Mouse (Mus musculus) neural tube, embryonic 14.5 days (tissue): Measurements from ENCODE around the gene Stxbp3. TPM values are rescaled to one million over a fixed set of nuclear protein-coding genes. Genes with fewer than 3 reads are reported as not detected.
A peak's percentile ranks its signal among the peaks of the same experiment; 100 is the strongest.

Source experiments
- ATAC-seq: fragments of 200-750 bp; cut with Nextera tagmentation; 2 replicates; pipeline ENCODE4 v1.8.0; 2017; ENCODE audit warnings: low read depth, mild to moderate bottlenecking, moderate TSS enrichment, moderate library complexity
- H3K27ac ChIP-seq: fragments of 300-500 bp; sonication (generic); 2 replicates; pipeline ENCODE4 v1.5.1; 2014; ENCODE audit warnings: low read depth, mild to moderate bottlenecking, control low read depth, low read length, moderate library complexity, mixed read lengths
- H3K27me3 ChIP-seq: fragments of 300-500 bp; sonication (generic); 2 replicates; pipeline ENCODE4 v1.6.1; 2014; ENCODE audit warnings: low read length; ENCODE audit not compliant: control insufficient read depth, insufficient read depth
- H3K36me3 ChIP-seq: fragments of 300-500 bp; sonication (generic); 2 replicates; pipeline ENCODE4 v1.6.1; 2014; ENCODE audit warnings: low read length, mixed read lengths; ENCODE audit not compliant: control insufficient read depth, insufficient read depth
- H3K4me1 ChIP-seq: fragments of 300-500 bp; sonication (generic); 2 replicates; pipeline ENCODE4 v1.6.1; 2014; ENCODE audit warnings: low read length; ENCODE audit not compliant: control insufficient read depth, insufficient read depth
- H3K4me2 ChIP-seq: fragments of 300-500 bp; sonication (generic); 2 replicates; pipeline ENCODE4 v1.6.1; 2014; ENCODE audit warnings: mild to moderate bottlenecking, low read depth, low read length, control low read depth
- H3K4me3 ChIP-seq: fragments of 300-500 bp; sonication (generic); 2 replicates; pipeline ENCODE4 v1.5.1; 2014; ENCODE audit warnings: low read depth, low read length, control low read depth, mixed read lengths
- H3K9ac ChIP-seq: fragments of 300-500 bp; sonication (generic); replicated peaks from 2 replicates; pipeline ENCODE4 v1.6.1; 2014; ENCODE audit warnings: low read depth, mild to moderate bottlenecking, control low read depth, low read length, mixed read lengths
- H3K9me3 ChIP-seq: fragments of 300-500 bp; sonication (generic); 2 replicates; pipeline ENCODE4 v1.6.1; 2016; ENCODE audit warnings: low read length; ENCODE audit not compliant: control insufficient read depth
- WGBS: fragments of 180-500 bp; shearing (Covaris S2); extraction: QIAGEN DNeasy Blood & Tissue Kit; methylation state at CpG from one replicate; pipeline ENCODE4 v1.1.7; 2014; 5-methylcytosine and 5-hydroxymethylcytosine counted together
- polyA plus RNA-seq: library from polyadenylated mRNA; unstranded; fragments of >200 nt; fragmentation: Nextera tagmentation; extraction: Ambion mirVana; gene quantifications from 2 replicates; pipeline ENCODE4 v1.2.1, GENCODE M21; 2014

The Stxbp3 gene
- polyA plus RNA-seq, 1 experiment from 2014 or later, result 11.5 TPM

GRCm38 (mm10) chr3:108860786-108861185 is 20.5 kb upstream of the Stxbp3 start:
- 82% methylated on average over 2 of the region's 2 CpGs for WGBS
- no peaks in the 10 kb centered on the region for H3K27me3 ChIP-seq
- no peak overlapping the region for H3K27ac ChIP-seq
- H3K4me2 ChIP-seq, result no peak overlapping the region
- no peak overlapping the region for H3K9ac ChIP-seq
- H3K36me3 ChIP-seq, result no peaks in the 10 kb centered on the region
- H3K4me3 ChIP-seq, result no peak overlapping the region
- no peak for ATAC-seq
- no peaks in the 10 kb centered on the region for H3K9me3 ChIP-seq
- 0 out of 2 replicates have a peak, but pooled peaks cover 3% of the 10 kb centered on the region for H3K4me1 ChIP-seq

DNA sequence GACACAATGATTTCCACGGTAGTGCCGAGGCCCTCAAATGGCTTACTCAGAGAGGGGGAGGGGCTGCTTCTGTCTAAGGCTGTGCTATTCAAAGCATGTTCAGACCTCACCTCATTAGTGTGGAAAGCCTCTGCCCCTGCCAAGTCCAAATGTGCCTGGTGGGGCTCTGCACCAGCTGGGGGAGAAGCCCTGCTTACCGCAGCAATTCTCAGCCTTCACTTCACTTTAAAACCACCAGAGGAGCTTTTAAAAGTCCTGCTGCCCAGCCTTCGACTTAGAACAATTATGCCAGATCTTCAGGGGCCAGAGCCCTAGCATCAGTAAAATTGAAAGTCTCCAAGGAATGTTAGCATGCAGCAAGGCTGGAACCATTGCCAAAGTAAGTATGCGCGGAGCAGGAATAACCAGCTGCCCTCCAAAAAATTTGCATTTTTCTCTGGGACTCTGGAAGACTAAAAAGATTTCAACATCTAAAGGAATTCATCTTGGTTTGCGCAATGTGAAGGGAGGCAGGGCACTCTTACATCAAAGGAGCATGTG is 18.0 kb upstream of the Stxbp3 start:
- no peaks in the 10 kb centered on the region for H3K27me3 ChIP-seq
- no peak overlapping the region for H3K9ac ChIP-seq
- no peak overlapping the region for H3K27ac ChIP-seq
- no peaks in the 10 kb centered on the region for H3K9me3 ChIP-seq
- WGBS, result 27% methylated on average over 7 of the region's 7 CpGs
- no peak overlapping the region for H3K4me2 ChIP-seq
- no peaks in the 10 kb centered on the region for H3K36me3 ChIP-seq
- H3K4me1 ChIP-seq, result 0 out of 2 replicates have a peak, but pooled peaks cover 3% of the 10 kb centered on the region
- H3K4me3 ChIP-seq, result no peak overlapping the region
- ATAC-seq, result peak; percentile 88

- no peak overlapping the region for H3K4me3 ChIP-seq
- ATAC-seq, result no peak
- H3K27me3 ChIP-seq, result no peaks in the 10 kb centered on the region
- H3K4me2 ChIP-seq, result no peak overlapping the region
- 0 out of 2 replicates have a peak, but pooled peaks cover 3% of the 10 kb centered on the region for H3K4me1 ChIP-seq
- H3K36me3 ChIP-seq, result no peaks in the 10 kb centered on the region
- WGBS, result 72% methylated on average over 1 of the region's 1 CpGs
- H3K9me3 ChIP-seq, result no peaks in the 10 kb centered on the region
- H3K9ac ChIP-seq, result no peak overlapping the region
- H3K27ac ChIP-seq, result no peak overlapping the region
Measured at GRCm38 (mm10) chr3:108857714-108858113, 17.4 kb upstream of the Stxbp3 start.

- Histone ChIP-seq H3K4me2 (no peak overlapping the region), H3K27me3 (no peaks in the 10 kb centered on the region), H3K27ac (no peak overlapping the region), H3K36me3 (no peaks in the 10 kb centered on the region), H3K9ac (no peak overlapping the region), H3K9me3 (no peaks in the 10 kb centered on the region), H3K4me3 (no peak overlapping the region), H3K4me1 (0 out of 2 replicates have a peak, but pooled peaks cover 3% of the 10 kb centered on the region)
- WGBS, result 30% methylated on average over 3 of the region's 3 CpGs
- no peak for ATAC-seq
Measured at GRCm38 (mm10) chr3:108857124-108857470, 16.8 kb upstream of the Stxbp3 start.

- Histone ChIP-seq H3K4me3 (no peak overlapping the region), H3K27me3 (no peaks in the 10 kb centered on the region), H3K27ac (no peak overlapping the region), H3K4me2 (no peak overlapping the region), H3K9me3 (no peaks in the 10 kb centered on the region), H3K4me1 (0 out of 2 replicates have a peak, but pooled peaks cover 3% of the 10 kb centered on the region), H3K9ac (no peak overlapping the region), H3K36me3 (no peaks in the 10 kb centered on the region)
- no peak for ATAC-seq
- WGBS, result 51% methylated on average over 8 of the region's 8 CpGs
Measured at GRCm38 (mm10) chr3:108856386-108857123, 16.2 kb upstream of the Stxbp3 start.

GRCm38 (mm10) chr3:108855864-108856263 is 15.5 kb upstream of the Stxbp3 start:
- H3K4me2 ChIP-seq, result no peak overlapping the region
- 0 out of 2 replicates have a peak overlapping the region, but pooled peaks have one; percentile 4 for H3K9ac ChIP-seq
- no peaks in the 10 kb centered on the region for H3K27me3 ChIP-seq
- H3K27ac ChIP-seq, result no peak overlapping the region; the same call in 1 of the 2 replicates
- H3K4me3 ChIP-seq, result no peak overlapping the region
- 73% methylated on average over 10 of the region's 10 CpGs for WGBS
- ATAC-seq, result no peak
- H3K4me1 ChIP-seq, result 0 out of 2 replicates have a peak, but pooled peaks cover 3% of the 10 kb centered on the region
- H3K9me3 ChIP-seq, result no peaks in the 10 kb centered on the region
- H3K36me3 ChIP-seq, result no peaks in the 10 kb centered on the region

DNA sequence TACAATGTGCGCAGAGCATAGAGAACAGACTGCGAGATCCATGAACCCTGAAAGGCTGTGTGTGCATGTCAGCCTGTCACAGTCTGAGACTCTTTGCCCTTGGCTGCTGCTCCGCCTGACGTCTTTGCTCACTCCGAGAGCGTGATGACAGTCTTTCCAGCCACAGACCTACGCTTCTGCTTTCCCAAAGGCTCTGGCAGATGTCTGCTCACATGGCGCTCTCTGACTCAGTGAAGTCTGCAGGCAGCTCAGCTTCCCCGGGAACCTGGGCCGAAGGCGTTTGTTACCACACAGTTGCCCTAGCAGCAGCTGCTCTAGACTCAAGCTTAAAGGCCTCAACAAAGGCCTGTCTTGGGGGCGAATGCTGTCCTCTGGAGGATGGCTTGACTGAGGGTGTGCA is 15.0 kb upstream of the Stxbp3 start:
- no peaks in the 10 kb centered on the region for H3K9me3 ChIP-seq
- 48% methylated on average over 12 of the region's 12 CpGs for WGBS
- no peak overlapping the region; the same call in 1 of the 2 replicates for H3K27ac ChIP-seq
- no peaks in the 10 kb centered on the region for H3K27me3 ChIP-seq
- H3K4me2 ChIP-seq, result no peak overlapping the region
- ATAC-seq, result peak; percentile 19; the same call in 1 of the 2 replicates
- no peaks in the 10 kb centered on the region for H3K36me3 ChIP-seq
- H3K9ac ChIP-seq, result 0 out of 2 replicates have a peak overlapping the region, but pooled peaks have one; percentile 4
- no peak overlapping the region for H3K4me3 ChIP-seq
- 0 out of 2 replicates have a peak, but pooled peaks cover 3% of the 10 kb centered on the region for H3K4me1 ChIP-seq

DNA sequence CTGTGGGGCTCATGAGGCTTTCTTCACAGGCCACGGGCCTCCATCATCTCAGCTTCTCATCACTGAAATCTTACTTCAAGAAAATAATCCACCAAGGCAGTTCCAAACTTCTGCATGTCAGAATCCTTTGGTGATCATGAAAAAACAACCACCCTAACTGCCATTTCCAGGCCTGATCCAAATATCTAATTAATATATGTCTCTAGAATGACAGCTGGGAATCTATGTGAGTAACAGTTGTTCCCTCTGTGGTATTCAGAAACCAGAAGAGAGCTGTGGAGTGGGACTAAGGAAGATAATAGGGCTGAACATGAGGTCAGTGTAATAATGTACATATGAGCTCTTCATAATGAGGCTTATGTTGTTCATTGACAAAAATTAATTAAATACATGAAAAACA is 12.9 kb upstream of the Stxbp3 start:
- no peaks in the 10 kb centered on the region for H3K27me3 ChIP-seq
- H3K4me3 ChIP-seq, result no peak overlapping the region
- no peak overlapping the region for H3K9ac ChIP-seq
- 80% methylated on average over 1 of the region's 1 CpGs for WGBS
- 0 out of 2 replicates have a peak, but pooled peaks cover 3% of the 10 kb centered on the region for H3K4me1 ChIP-seq
- ATAC-seq, result no peak
- H3K36me3 ChIP-seq, result no peaks in the 10 kb centered on the region
- H3K4me2 ChIP-seq, result no peak overlapping the region
- H3K27ac ChIP-seq, result no peak overlapping the region
- H3K9me3 ChIP-seq, result no peaks in the 10 kb centered on the region

- ATAC-seq, result no peak
- no peak overlapping the region for H3K27ac ChIP-seq
- H3K27me3 ChIP-seq, result no peaks in the 10 kb centered on the region
- H3K4me1 ChIP-seq, result no peaks in the 10 kb centered on the region
- no peak overlapping the region for H3K4me3 ChIP-seq
- H3K36me3 ChIP-seq, result no peaks in the 10 kb centered on the region
- H3K4me2 ChIP-seq, result no peak overlapping the region
- WGBS, result 64% methylated on average over 6 of the region's 6 CpGs
- H3K9me3 ChIP-seq, result no peaks in the 10 kb centered on the region
- no peak overlapping the region for H3K9ac ChIP-seq
Measured at GRCm38 (mm10) chr3:108851996-108852697, 11.8 kb upstream of the Stxbp3 start.
